Mouse (Mus musculus): Measurements from ENCODE around the gene Atp8a2.

Gene Atp8a2

GRCm38 (mm10) chr14:60196884-60197283 is at the start of gene Atp8a2:
Gene Atp8a2 (minus strand): TSS chr14:60197179.
- DNase-seq = no peak

DNA sequence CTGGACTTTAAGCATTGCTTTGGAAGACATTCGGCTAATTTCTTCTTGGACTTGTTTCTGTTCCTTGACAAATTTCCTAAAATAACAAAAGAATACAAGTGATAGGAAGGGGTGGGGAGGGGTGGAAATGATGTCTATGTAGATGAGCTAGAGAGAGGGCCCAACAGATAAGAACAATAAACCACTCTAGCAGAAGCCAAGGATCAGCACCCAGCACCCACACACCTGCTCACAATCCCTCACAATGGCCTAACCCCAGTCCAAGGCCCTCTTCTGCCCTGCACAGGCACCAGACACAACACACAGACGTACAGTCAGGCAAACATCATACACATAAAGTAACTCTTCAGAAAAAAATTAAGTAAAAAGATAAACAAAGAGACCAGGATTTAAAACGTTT is 41.6 kb upstream of the Atp8a2 start:
- DNase-seq = no peak

GRCm38 (mm10) chr14:60219886-60220285 is 22.9 kb upstream of the Atp8a2 start:
- no peak for DNase-seq

GRCm38 (mm10) chr14:60217616-60218015 is 20.6 kb upstream of the Atp8a2 start:
- DNase-seq = no peak

DNA sequence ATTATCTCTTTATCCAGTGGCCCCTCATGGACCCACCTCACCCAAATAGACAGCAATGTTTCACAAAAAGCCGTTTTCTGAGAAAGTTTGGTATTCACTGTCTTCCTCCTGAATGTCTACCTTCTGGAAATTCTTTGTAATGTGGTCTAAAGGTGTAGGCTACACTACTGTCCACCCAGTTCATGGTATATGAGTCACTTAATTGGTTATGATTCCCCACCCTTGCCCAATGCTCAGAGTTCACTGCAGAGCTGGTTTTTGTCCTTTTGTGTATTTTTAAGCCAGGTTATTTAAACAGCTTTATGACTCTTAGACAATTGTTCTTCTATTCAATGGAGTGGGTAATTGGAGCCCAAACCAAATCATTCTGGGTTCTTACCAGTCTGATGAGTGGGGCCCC is 19.1 kb upstream of the Atp8a2 start:
- no peak for DNase-seq

- DNase-seq = no peak
These were observed 18.0 kb upstream of the Atp8a2 start for GRCm38 (mm10) chr14:60215000-60215399.

DNA sequence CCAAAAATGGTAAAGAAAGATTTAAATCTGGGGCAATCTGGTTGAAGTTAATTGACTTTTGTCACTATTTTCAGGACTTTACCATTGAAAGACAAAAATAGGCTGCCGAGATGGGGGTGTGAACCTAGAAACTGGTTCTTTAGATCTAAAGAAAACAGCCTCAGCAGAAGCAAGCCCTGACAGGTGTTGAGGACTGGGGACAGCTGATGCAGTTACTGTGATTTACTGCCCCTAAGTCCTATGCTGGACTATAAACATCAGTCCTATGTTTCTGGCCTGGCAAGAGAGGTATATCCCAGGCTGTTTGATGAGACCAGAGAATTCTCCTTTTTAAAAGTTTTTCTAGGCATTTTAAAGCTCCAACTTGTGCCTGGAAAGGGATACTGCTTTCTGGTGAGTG is 17.1 kb upstream of the Atp8a2 start:
- DNase-seq = no peak

DNA sequence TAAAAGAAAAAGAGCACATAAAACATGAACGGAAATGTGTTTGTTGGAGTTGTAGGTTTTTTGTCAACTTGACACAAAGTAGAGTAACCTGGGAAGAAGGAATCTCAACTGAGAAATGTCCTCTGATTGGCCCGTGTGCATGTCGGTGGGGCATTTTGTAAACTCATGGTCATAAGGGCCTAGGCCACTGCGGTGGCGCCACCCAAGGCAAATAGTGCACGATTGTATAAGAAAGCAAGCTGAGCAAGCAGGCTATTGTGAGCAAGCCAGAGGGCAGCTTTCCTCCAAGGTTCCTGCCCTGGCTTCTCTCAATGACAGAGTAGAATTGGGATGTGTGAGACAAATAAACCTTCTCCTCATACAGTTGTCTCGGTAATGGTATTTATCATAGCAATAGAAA is 12.2 kb upstream of the Atp8a2 start:
- DNase-seq = no peak

GRCm38 (mm10) chr14:60204993-60205392 is 8.0 kb upstream of the Atp8a2 start:
- no peak for DNase-seq

DNA sequence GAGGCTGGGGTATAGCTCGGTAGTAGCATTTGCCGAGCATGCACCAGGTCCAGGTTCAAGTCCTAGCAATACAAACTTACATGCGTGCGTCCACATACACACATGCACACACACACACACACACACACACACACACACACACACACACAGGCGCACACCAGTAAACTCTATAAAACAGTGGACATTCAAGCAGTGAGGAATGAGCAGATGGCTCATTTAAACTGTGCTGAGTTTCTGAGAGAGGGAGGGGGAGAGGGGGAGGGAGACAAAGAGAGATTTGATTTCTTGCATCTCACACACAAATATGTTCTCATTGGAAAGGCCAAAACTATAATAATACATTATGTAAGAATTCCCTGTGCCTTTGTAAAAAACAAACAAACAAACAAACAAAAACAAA is 980 bp downstream of the Atp8a2 start:
- no peak for DNase-seq

- no peak for DNase-seq
These were observed 2.4 kb downstream of the Atp8a2 start for GRCm38 (mm10) chr14:60194606-60195005.

DNA sequence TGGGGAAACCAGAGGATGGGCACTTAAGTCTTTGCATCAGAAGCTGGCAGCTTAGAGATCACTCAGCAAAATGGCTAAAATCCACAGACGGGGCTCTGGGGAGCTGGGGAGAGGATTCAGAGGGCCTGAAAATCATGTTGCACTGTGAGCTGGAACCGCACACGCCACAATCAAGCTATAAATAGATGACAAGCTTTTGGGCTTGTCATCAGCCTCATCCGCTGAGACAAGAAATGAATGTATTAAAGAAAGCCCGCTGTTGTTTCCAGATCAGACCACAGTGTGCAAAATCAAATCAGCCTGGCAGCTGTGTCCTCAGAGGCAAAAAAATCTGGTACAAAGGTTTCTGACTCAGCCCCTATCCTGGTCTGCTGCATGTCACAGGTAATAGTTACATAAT is 7.2 kb downstream of the Atp8a2 start:
- DNase-seq = no peak

- DNase-seq = no peak
These were observed 8.7 kb downstream of the Atp8a2 start for GRCm38 (mm10) chr14:60188201-60188825.

DNA sequence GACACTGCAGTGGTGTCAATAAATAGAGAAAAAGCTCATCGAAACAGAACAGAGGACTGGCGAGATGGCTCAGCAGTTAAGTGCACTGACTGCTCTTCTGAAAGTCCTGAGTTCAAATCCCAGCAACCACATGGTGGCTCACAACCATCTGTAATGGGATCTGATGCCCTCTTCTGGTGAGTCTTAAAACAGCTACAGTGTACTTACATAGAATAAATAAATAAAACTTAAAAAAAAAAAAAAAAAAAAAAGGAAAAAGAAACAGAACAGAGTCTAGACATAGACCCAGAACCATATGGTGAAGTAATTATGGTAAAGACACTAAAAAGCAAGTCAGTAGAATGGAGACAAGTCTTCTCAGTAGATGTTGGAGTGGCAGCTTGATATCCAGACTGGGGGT is 15.7 kb downstream of the Atp8a2 start:
- no peak for DNase-seq

- no peak for DNase-seq
These were observed 18.4 kb downstream of the Atp8a2 start for GRCm38 (mm10) chr14:60178571-60178955.

DNA sequence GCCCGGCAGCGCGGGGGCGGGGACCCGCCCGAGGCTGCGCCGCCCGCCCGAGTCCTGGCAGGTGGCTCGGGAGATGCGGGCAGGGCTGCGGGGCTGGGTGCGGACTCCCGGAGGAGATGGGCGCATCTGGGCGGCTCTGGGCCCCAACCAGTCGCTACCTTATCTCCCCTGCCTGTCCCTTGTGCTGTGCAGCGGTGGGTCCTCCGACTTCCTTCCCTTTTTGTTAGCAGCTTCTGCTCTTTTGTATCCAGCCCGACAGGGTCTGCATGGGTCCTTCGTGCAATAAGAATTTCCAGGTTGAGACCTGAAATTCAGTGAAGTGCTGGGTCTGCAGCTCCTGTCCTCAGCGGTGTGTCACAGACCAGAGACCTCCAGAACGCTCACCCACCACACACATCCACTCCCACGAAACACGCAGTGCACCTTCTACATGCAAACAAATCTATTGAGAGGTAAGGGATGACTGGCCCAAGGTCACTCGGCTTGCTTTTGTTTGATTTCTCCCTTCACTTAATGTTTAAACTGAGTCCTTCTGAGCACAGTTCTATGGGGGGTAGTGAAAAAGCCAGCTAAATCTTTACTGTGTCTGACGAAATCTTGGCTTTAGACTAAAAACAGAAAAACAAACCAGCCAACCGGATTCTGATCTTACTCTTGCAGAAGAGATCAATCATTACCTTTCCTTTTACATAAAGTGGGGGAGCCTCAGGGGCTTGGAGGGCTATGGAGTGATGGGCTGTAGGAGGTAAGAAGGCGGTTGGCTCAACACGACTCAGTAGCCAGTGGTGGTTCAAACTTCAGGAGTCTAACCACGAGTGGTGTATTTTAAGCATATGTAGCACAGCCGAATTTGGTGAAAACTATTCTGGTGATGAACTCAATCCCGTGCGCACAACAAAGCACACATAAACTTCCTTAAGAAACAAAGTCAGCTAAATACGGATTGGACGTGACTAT is 19.1 kb downstream of the Atp8a2 start:
- DNase-seq = peak in 1 of 2 experiments; percentile 6

- peak; percentile 31 to 44 for DNase-seq
These were observed 19.9 kb downstream of the Atp8a2 start for GRCm38 (mm10) chr14:60176891-60177613.

GRCm38 (mm10) chr14:60176469-60176890 is 20.5 kb downstream of the Atp8a2 start:
- DNase-seq = no peak

DNA sequence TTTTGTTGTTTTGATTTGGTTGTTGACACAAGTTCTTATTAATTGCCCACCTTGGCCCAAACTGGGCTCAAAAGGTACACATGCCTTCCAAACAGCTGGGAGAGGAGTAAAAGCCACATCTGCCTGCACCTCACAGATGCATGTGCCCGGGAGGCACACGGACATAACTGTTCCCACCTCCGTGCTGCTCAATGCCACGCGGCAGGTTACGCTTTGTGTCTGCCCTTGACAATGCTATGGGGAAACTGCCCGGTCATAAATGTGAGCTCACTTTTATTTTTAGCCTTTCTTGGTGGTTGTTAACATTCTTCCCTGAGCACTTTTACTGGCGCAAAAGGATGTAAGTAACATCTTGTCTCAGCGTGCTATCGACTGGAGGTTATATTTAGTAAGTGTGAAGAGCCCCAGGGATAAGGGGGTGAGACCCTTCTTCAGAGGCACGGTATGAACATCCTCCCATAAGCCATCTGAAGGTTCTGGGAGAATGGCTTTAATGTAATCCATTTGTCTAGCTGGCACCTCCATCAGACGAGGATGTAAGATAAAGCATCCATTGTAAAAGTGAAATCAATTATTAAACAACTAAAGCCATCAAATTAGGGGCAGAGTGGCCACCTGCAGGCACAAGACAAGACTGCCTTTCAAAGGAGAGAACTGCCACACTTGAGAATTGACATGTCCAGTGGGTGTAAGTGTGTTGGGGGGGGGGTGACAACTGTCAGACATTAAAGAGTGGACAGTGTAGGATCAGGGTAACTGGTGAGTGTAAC is 24.5 kb downstream of the Atp8a2 start:
- DNase-seq = no peak

DNA sequence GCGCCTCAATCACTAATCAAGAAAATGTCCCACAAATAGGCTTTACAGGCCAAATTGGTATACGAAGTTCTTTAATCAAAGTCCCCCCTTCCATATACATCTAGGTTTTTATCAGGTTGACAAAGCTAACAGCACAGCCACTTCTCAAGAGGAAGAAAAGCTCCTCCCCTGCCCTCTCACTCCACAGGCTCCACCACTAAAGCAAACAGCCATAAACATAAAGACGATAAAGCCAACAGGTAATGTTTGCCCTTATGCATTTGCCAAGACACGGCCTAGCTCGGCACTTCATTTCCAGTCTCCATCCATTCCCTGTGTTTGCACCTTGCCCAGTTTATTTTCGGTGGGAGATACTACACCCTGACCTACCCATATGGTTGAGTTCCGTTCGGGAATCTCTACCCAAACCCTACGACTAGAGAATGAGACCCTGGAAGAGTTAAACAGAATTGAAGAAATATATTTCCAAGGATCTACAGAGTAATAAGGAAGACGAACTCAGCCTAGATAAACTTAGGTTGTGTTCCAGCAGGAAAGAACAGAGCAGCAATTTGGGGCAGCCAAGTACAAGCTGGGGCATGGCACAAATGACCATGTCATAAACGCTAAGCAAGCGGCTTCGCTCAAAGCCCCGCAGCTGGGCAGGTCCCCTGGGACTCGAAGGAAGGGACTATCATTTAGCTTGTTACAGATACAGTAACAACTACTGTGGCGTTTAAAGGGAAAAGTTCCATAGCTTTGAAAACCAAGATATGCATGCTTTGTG is 26.0 kb downstream of the Atp8a2 start:
- DNase-seq = no peak

DNA sequence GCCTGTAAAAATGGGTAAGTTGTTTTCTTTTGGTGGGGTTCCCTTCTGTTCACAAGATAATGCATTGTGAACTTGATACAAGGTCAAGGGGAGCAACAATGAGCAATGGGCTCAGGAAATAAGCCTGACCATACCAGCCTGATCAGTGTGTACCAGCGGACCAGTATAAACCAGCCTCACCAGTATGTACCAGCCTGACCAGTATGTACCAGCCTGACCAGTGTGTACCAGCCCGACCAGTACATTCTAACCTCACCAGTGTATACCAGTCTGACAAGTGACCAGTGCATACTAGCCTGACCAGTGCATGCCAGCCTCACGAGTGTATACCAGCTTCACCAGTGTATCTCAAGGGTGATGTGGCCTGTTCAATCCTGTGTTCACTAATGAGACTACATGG is 33.6 kb downstream of the Atp8a2 start:
- DNase-seq = no peak

DNA sequence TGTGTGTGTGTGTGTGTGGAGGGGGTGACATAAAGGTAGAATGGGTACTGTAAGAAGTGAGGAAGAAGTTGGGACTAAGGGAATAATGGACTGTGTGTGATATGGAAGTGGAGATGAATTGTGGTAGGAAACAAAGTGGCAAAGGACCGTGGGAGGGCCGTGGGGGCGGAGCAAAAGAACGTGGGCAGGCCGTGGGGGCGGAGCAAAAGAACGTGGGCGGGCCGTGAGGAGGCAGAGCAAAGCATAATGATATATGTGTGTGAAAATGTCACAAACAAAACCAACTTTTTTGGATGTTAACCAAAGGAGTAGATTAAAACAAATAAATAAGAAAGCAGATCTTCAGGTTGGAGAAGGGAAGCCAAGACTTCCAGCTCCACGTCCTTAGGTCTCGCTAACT is 44.6 kb downstream of the Atp8a2 start:
- no peak for DNase-seq
